Mouse (Mus musculus) MEL (cell line): Measurements from ENCODE around the gene Ank2. TPM values are rescaled to one million over a fixed set of nuclear protein-coding genes. Genes with fewer than 3 reads are reported as not detected.

Source experiments
- DNase-seq: peaks from one replicate; pipeline ENCODE4 v3.0.0; 2011; ENCODE audit warnings: low read depth, low spot score
- H3K27ac ChIP-seq: 2 replicates; pipeline ENCODE4 v1.5.1; 2012; ENCODE audit warnings: low read depth, mild to moderate bottlenecking, control low read depth, low read length, moderate library complexity; ENCODE audit not compliant: control insufficient read depth
- H3K27me3 ChIP-seq, 2 experiments: fragments of 150-350 bp in 1 of 2; sonication (generic) in 1 of 2; 2 replicates each; pipeline ENCODE4 v1.6.1; 2012; ENCODE audit warnings: low read length in 2 of 2, mild to moderate bottlenecking in 2 of 2, improper control_type of control experiment in 1 of 2, moderate library complexity in 1 of 2; ENCODE audit not compliant: insufficient read depth in 2 of 2, control insufficient read depth in 1 of 2
- H3K36me3 ChIP-seq, 2 experiments: 2 replicates each; pipeline ENCODE4 v1.6.1; 2012 to 2014; ENCODE audit warnings: low read length in 2 of 2, improper control_type of control experiment in 1 of 2, inconsistent platforms in 1 of 2, mild to moderate bottlenecking in 1 of 2; ENCODE audit not compliant: insufficient read depth in 2 of 2, control insufficient read depth in 1 of 2
- H3K4me1 ChIP-seq, 2 experiments: fragments of 150-350 bp in 1 of 2; sonication (generic) in 1 of 2; 2 replicates each; pipeline ENCODE4 v1.6.1; 2012; ENCODE audit warnings: low read length in 2 of 2, improper control_type of control experiment in 1 of 2, mild to moderate bottlenecking in 1 of 2; ENCODE audit not compliant: insufficient read depth in 2 of 2, control insufficient read depth in 1 of 2
- H3K4me3 ChIP-seq, 2 experiments: fragments of 150-350 bp in 1 of 2; sonication (generic) in 1 of 2; 2 replicates each; pipeline ENCODE4 v1.5.1; 2012; ENCODE audit warnings: low read depth in 2 of 2, low read length in 2 of 2, mild to moderate bottlenecking in 2 of 2, moderate library complexity in 2 of 2, control low read depth in 1 of 2, improper control_type of control experiment in 1 of 2; ENCODE audit not compliant: control insufficient read depth in 1 of 2, insufficient read depth in 1 of 2
- H3K79me2 ChIP-seq: 2 replicates; pipeline ENCODE4 v1.6.1; 2012; ENCODE audit warnings: mild to moderate bottlenecking, low read length, moderate library complexity; ENCODE audit not compliant: control insufficient read depth, poor library complexity, insufficient read depth
- H3K9ac ChIP-seq: 2 replicates; pipeline ENCODE4 v1.6.1; 2012; ENCODE audit warnings: low read depth, mild to moderate bottlenecking, control low read depth, low read length, moderate library complexity; ENCODE audit not compliant: control insufficient read depth, poor library complexity, severe bottlenecking
- H3K9me3 ChIP-seq: fragments of 150-350 bp; sonication (generic); replicated peaks from 2 replicates; pipeline ENCODE4 v1.6.1; 2012; ENCODE audit warnings: mild to moderate bottlenecking, low read length, improper control_type of control experiment, moderate library complexity; ENCODE audit not compliant: insufficient read depth
- BHLHE40 ChIP-seq: IDR thresholded peaks from 2 replicates; pipeline ENCODE4 v1.6.1; 2012; ENCODE audit warnings: low read depth, mild to moderate bottlenecking, inconsistent platforms, low read length, improper control_type of control experiment, borderline replicate concordance
- CHD1 ChIP-seq: IDR thresholded peaks from 2 replicates; pipeline ENCODE4 v1.6.1; 2012; ENCODE audit warnings: low read depth, mild to moderate bottlenecking, inconsistent platforms, low read length, improper control_type of control experiment
- EP300 ChIP-seq, 2 experiments: IDR thresholded peaks; 2 replicates each; pipeline ENCODE4 v1.6.1; 2011; ENCODE audit warnings: improper control_type of control experiment in 2 of 2, low read length in 2 of 2, low read depth in 1 of 2, mild to moderate bottlenecking in 1 of 2
- KAT2A ChIP-seq: conservative IDR thresholded peaks from 2 replicates; pipeline ENCODE4 v1.6.1; 2012; ENCODE audit warnings: low read depth, low read length, improper control_type of control experiment, inconsistent platforms
- MEF2A ChIP-seq: IDR thresholded peaks from 2 replicates; pipeline ENCODE4 v1.6.1; 2014; ENCODE audit warnings: low read depth, mild to moderate bottlenecking, inconsistent platforms, low read length, improper control_type of control experiment; ENCODE audit not compliant: poor library complexity, insufficient replicate concordance, severe bottlenecking; ENCODE audit errors: extremely low read depth
- MYB ChIP-seq: IDR thresholded peaks from 2 replicates; pipeline ENCODE4 v1.6.1; 2011; ENCODE audit warnings: mild to moderate bottlenecking, low read depth, low read length, improper control_type of control experiment
- NRF1 ChIP-seq: IDR thresholded peaks from 2 replicates; pipeline ENCODE4 v1.6.1; 2014; ENCODE audit warnings: low read depth, mild to moderate bottlenecking, inconsistent platforms, low read length, improper control_type of control experiment, moderate library complexity; ENCODE audit not compliant: poor library complexity, insufficient read depth, severe bottlenecking
- POLR2A ChIP-seq, 2 experiments: IDR thresholded peaks; 2 replicates each; pipeline ENCODE4 v1.6.1; 2011 to 2012; ENCODE audit warnings: low read length in 2 of 2, mild to moderate bottlenecking in 2 of 2, control low read depth in 1 of 2, improper control_type of control experiment in 1 of 2, low read depth in 1 of 2, moderate library complexity in 1 of 2; ENCODE audit not compliant: control insufficient read depth in 1 of 2, insufficient read depth in 1 of 2, poor library complexity in 1 of 2
- POLR2AphosphoS5 ChIP-seq: IDR thresholded peaks from 2 replicates; pipeline ENCODE4 v1.6.1; 2012; ENCODE audit warnings: low read depth, borderline replicate concordance, mild to moderate bottlenecking, inconsistent platforms, low read length, moderate library complexity, mixed read lengths
- RAD21 ChIP-seq: IDR thresholded peaks from 2 replicates; pipeline ENCODE4 v1.6.1; 2011; ENCODE audit warnings: mild to moderate bottlenecking, low read depth, low read length, improper control_type of control experiment
- RCOR1 ChIP-seq: IDR thresholded peaks from 2 replicates; pipeline ENCODE4 v1.6.1; 2012; ENCODE audit warnings: low read depth, mild to moderate bottlenecking, inconsistent platforms, low read length, improper control_type of control experiment
- TBP ChIP-seq: IDR thresholded peaks from 2 replicates; pipeline ENCODE4 v1.8.0; 2011; ENCODE audit warnings: low read depth, low read length, improper control_type of control experiment
- TCF12 ChIP-seq: IDR thresholded peaks from 2 replicates; pipeline ENCODE4 v1.6.1; 2014; ENCODE audit warnings: low read depth, mild to moderate bottlenecking, inconsistent platforms, low read length, improper control_type of control experiment, moderate library complexity
- UBTF ChIP-seq: IDR thresholded peaks from 2 replicates; pipeline ENCODE4 v1.6.1; 2012; ENCODE audit warnings: low read depth, mild to moderate bottlenecking, inconsistent platforms, low read length, improper control_type of control experiment, moderate library complexity, borderline replicate concordance; ENCODE audit not compliant: insufficient read depth
- USF2 ChIP-seq, 2 experiments: IDR thresholded peaks; 2 replicates each; pipeline ENCODE4 v1.6.1; 2011 to 2012; ENCODE audit warnings: improper control_type of control experiment in 2 of 2, low read length in 2 of 2, borderline replicate concordance in 1 of 2, inconsistent platforms in 1 of 2, low read depth in 1 of 2, mild to moderate bottlenecking in 1 of 2; ENCODE audit not compliant: insufficient read depth in 1 of 2
- ZNF384 ChIP-seq: IDR thresholded peaks from 2 replicates; pipeline ENCODE4 v1.6.1; 2012; ENCODE audit warnings: low read depth, mild to moderate bottlenecking, inconsistent platforms, low read length, improper control_type of control experiment
- polyA plus RNA-seq, 2 experiments: library from polyadenylated mRNA; stranded (reverse) in 1 of 2; unstranded in 1 of 2; fragments of >175 nt in 1 of 2; fragments of >200 nt in 1 of 2; gene quantifications; 2 replicates each; pipeline versions ENCODE4 v1.2.1 to v1.2.4; 2012; ENCODE audit warnings: low replicate concordance in 2 of 2, low read depth in 1 of 2; ENCODE audit not compliant: insufficient read length in 2 of 2, insufficient read depth in 1 of 2, missing spikeins in 1 of 2
- total RNA-seq: library from RNA; depleted of rRNA; stranded (reverse); fragments of 300-350 nt; gene quantifications from 2 replicates; pipeline ENCODE4 v1.2.3, GENCODE M21; 2012

Gene Ank2
- total and polyA plus RNA-seq, 3 experiments: 2.7 to 4.5 TPM; not detected in 1

GRCm38 (mm10) chr3:127331562-127331961 lies 167.6 kb downstream of the Ank2 start:
- no peaks in the 10 kb centered on the region for H3K79me2 ChIP-seq
- no peak for TF ChIP-seq RCOR1
- TF ChIP-seq MEF2A: no peak
- TF ChIP-seq EP300 (IDR thresholded peaks at IDR 0.05; ENCODE audit: low read depth in 1 of 2, low read length in 2 of 2): no peak
- TF ChIP-seq POLR2AphosphoS5: no peak
- no peak for TF ChIP-seq TBP
- TF ChIP-seq TCF12: no peak
- no peak for TF ChIP-seq UBTF
- TF ChIP-seq NRF1: no peak
- TF ChIP-seq KAT2A: no peak
- TF ChIP-seq BHLHE40: no peak
- no peak for TF ChIP-seq MYB
- TF ChIP-seq POLR2A (IDR thresholded peaks at IDR 0.05; ENCODE audit: control insufficient read depth in 1 of 2, insufficient read depth in 1 of 2, low read depth in 1 of 2, low read length in 2 of 2, poor library complexity in 1 of 2): no peak
- no peak for TF ChIP-seq ZNF384
- no peak for TF ChIP-seq USF2 (IDR thresholded peaks at IDR 0.05; ENCODE audit: borderline replicate concordance in 1 of 2, insufficient read depth in 1 of 2, low read depth in 1 of 2, low read length in 2 of 2)
- no peak overlapping the region for H3K4me3 ChIP-seq
- no peak overlapping the region for H3K9ac ChIP-seq
- H3K4me1 ChIP-seq: no peaks in the 10 kb centered on the region
- no peaks in the 10 kb centered on the region for H3K27me3 ChIP-seq
- H3K36me3 ChIP-seq: no peaks in the 10 kb centered on the region
- H3K9me3 ChIP-seq: no peaks in the 10 kb centered on the region
- no peak for DNase-seq
- H3K27ac ChIP-seq: no peak overlapping the region

GRCm38 (mm10) chr3:127326355-127326754 lies 172.8 kb downstream of the Ank2 start:
- Histone ChIP-seq H3K79me2 (no peaks in the 10 kb centered on the region), H3K4me3 (no peak overlapping the region), H3K9me3 (no peaks in the 10 kb centered on the region), H3K27me3 (no peaks in the 10 kb centered on the region), H3K4me1 (no peaks in the 10 kb centered on the region), H3K36me3 (no peaks in the 10 kb centered on the region), H3K27ac (no peak overlapping the region), H3K9ac (no peak overlapping the region)
- DNase-seq: no peak
- TF ChIP-seq CHD1 (no peak), RAD21 (peak; percentile 0; the same call in 1 of the 2 replicates)
